Mouse (Mus musculus): ENCODE results near the gene Grm7.

GRCm38 (mm10) chr6:110645411-110646361 lies at the start of gene Grm7:
- TF ChIP-seq CTCF (conservative IDR thresholded peaks at IDR 0.05; ENCODE audit: insufficient read depth, insufficient read length, low read depth, low read length) (no peak), POLR2A (IDR thresholded peaks at IDR 0.05; ENCODE audit: low read depth, low read length) (no peak)
